Mouse (Mus musculus): ENCODE measurements at regions not wholly inside any gene's neighbourhood (a gene's known extent, or its start where the extent isn't known, plus 50 kb on each side); places are given as distances from the start of the nearest gene placed in this dataset.

- Histone ChIP-seq H3K79me2 (replicated peaks; ENCODE audit: control insufficient read depth, extremely low read depth, insufficient read depth, poor library complexity, severe bottlenecking) (no peaks in the 10 kb centered on the region), H3K4me2 (ENCODE audit: insufficient read depth, low read depth, poor library complexity, severe bottlenecking) (no peak overlapping the region), H3K4me3 (replicated peaks in 1 of 3; ENCODE audit: low read depth in 2 of 3, low read length in 2 of 3, poor library complexity in 1 of 3) (no peak overlapping the region), H3K27me3 (replicated peaks) (no peaks in the 10 kb centered on the region), H3K27ac (ENCODE audit: insufficient read depth, low read depth) (no peak overlapping the region), H3K9ac (ENCODE audit: insufficient read depth, low read depth) (no peak overlapping the region), H3K4me1 (ENCODE audit: control insufficient read depth in 1 of 2, insufficient read depth in 2 of 2) (no peaks in the 10 kb centered on the region; a peak in 1 of 4 replicates), H3K36me3 (replicated peaks in 1 of 2; ENCODE audit: control insufficient read depth in 1 of 2, insufficient read depth in 1 of 2, low read length in 1 of 2) (peaks cover 0 to 3% of the 10 kb centered on the region in 2 experiments), H3K9me3 (replicated peaks; ENCODE audit: low read length) (no peaks in the 10 kb centered on the region)
- TF ChIP-seq SMC3 (IDR thresholded peaks at IDR 0.05; ENCODE audit: low read depth, low read length): no peak
- TF ChIP-seq PAX5 (IDR thresholded peaks at IDR 0.05; ENCODE audit: low read length): no peak
- in situ Hi-C loops (cut with MboI; ENCODE audit: low pct_ligation_motif_present, low pct_unique_long_range_greater_than_20kb, low sequenced_read_pairs): loop anchor here (5.0 to 25.0 kb wide), 2 partner anchors 53 to 538 kb away; no protein-coding TSS in a partner anchor
- no peak for DNase-seq (ENCODE audit: extremely low read depth)
- dilution Hi-C loops (cut with MboI; ENCODE audit: extremely low pct_ligation_motif_present, extremely low pct_unique_long_range_greater_than_20kb, low sequenced_read_pairs): no loop called here
Measured at GRCm38 (mm10) chr1:179873772-179874555, 70.5 kb upstream of the Ahctf1 start.

- Histone ChIP-seq H3K27me3 (replicated peaks) (no peaks in the 10 kb centered on the region), H3K4me1 (ENCODE audit: control insufficient read depth in 1 of 2, insufficient read depth in 2 of 2) (peaks cover 0 to 3% of the 10 kb centered on the region in 2 experiments; a peak in 2 of 4 replicates), H3K9ac (ENCODE audit: insufficient read depth, low read depth) (no peak overlapping the region), H3K4me3 (replicated peaks in 1 of 3; ENCODE audit: low read depth in 2 of 3, low read length in 2 of 3, poor library complexity in 1 of 3) (no peak overlapping the region), H3K79me2 (replicated peaks; ENCODE audit: control insufficient read depth, extremely low read depth, insufficient read depth, poor library complexity, severe bottlenecking) (no peaks in the 10 kb centered on the region), H3K36me3 (replicated peaks in 1 of 2; ENCODE audit: control insufficient read depth in 1 of 2, insufficient read depth in 1 of 2, low read length in 1 of 2) (peaks cover 0 to 3% of the 10 kb centered on the region in 2 experiments), H3K9me3 (replicated peaks; ENCODE audit: low read length) (no peaks in the 10 kb centered on the region), H3K27ac (ENCODE audit: insufficient read depth, low read depth) (no peak overlapping the region), H3K4me2 (ENCODE audit: insufficient read depth, low read depth, poor library complexity, severe bottlenecking) (no peak overlapping the region)
- dilution Hi-C loops (cut with MboI; ENCODE audit: extremely low pct_ligation_motif_present, extremely low pct_unique_long_range_greater_than_20kb, low sequenced_read_pairs): no loop called here
- in situ Hi-C loops (cut with MboI; ENCODE audit: low pct_ligation_motif_present, low pct_unique_long_range_greater_than_20kb, low sequenced_read_pairs): loop anchor here (5.0 to 25.0 kb wide), 2 partner anchors 55 to 540 kb away; no protein-coding TSS in a partner anchor
- TF ChIP-seq USF2 (conservative IDR thresholded peaks at IDR 0.05; ENCODE audit: low read depth, low read length): no peak
- no peak for TF ChIP-seq ZMIZ1 (IDR thresholded peaks at IDR 0.05; ENCODE audit: low read depth, low read length)
- no peak for TF ChIP-seq UBTF (IDR thresholded peaks at IDR 0.05; ENCODE audit: low read depth, low read length)
- no peak for TF ChIP-seq JUND (conservative IDR thresholded peaks at IDR 0.05; ENCODE audit: low read depth, low read length)
- TF ChIP-seq RCOR1 (conservative IDR thresholded peaks at IDR 0.05; ENCODE audit: low read depth, low read length): no peak
- no peak for TF ChIP-seq IRF4 (IDR thresholded peaks at IDR 0.05; ENCODE audit: low read depth, low read length)
- no peak for TF ChIP-seq MAX (IDR thresholded peaks at IDR 0.05; ENCODE audit: low read length)
- no peak for TF ChIP-seq HCFC1 (IDR thresholded peaks at IDR 0.05; ENCODE audit: low read depth, low read length)
- TF ChIP-seq EP300 (IDR thresholded peaks at IDR 0.05; ENCODE audit: low read length): no peak
- TF ChIP-seq ZKSCAN1 (IDR thresholded peaks at IDR 0.05; ENCODE audit: borderline replicate concordance, low read depth, low read length): no peak
- DNase-seq (ENCODE audit: extremely low read depth): no peak
Measured at GRCm38 (mm10) chr1:179871961-179872360, 68.5 kb upstream of the Ahctf1 start.

- peaks cover 0 to 16% of the 10 kb centered on the region in 2 experiments for H3K36me3 ChIP-seq (replicated peaks in 1 of 2; ENCODE audit: control insufficient read depth in 1 of 2, insufficient read depth in 1 of 2, low read length in 1 of 2)
- no peaks in the 10 kb centered on the region for H3K9me3 ChIP-seq (replicated peaks; ENCODE audit: low read length)
- H3K27ac ChIP-seq (ENCODE audit: insufficient read depth, low read depth): no peak overlapping the region
- peaks cover 0 to 4% of the 10 kb centered on the region in 2 experiments; a peak in 2 of 4 replicates for H3K4me1 ChIP-seq (ENCODE audit: control insufficient read depth in 1 of 2, insufficient read depth in 2 of 2)
- no peak overlapping the region for H3K4me2 ChIP-seq (ENCODE audit: insufficient read depth, low read depth, poor library complexity, severe bottlenecking)
- TF ChIP-seq CHD2 (IDR thresholded peaks at IDR 0.05; ENCODE audit: low read length): no peak
- TF ChIP-seq ETS1 (conservative IDR thresholded peaks at IDR 0.05; ENCODE audit: low read depth, low read length): no peak
- no peak for TF ChIP-seq MXI1 (IDR thresholded peaks at IDR 0.05; ENCODE audit: low read depth, low read length)
- TF ChIP-seq HCFC1 (IDR thresholded peaks at IDR 0.05; ENCODE audit: low read depth, low read length): no peak
- dilution Hi-C loops (cut with MboI; ENCODE audit: extremely low pct_ligation_motif_present, extremely low pct_unique_long_range_greater_than_20kb, low sequenced_read_pairs) (no loop called here), in situ Hi-C loops (cut with MboI; ENCODE audit: low pct_ligation_motif_present, low pct_unique_long_range_greater_than_20kb, low sequenced_read_pairs) (loop anchor here (25.0 kb wide), 1 partner anchor 544 kb away; no protein-coding TSS in a partner anchor)
- H3K4me3 ChIP-seq (replicated peaks in 1 of 3; ENCODE audit: low read depth in 2 of 3, low read length in 2 of 3, poor library complexity in 1 of 3): no peak overlapping the region
- no peak overlapping the region for H3K9ac ChIP-seq (ENCODE audit: insufficient read depth, low read depth)
- no peak for DNase-seq (ENCODE audit: extremely low read depth)
- no peaks in the 10 kb centered on the region for H3K79me2 ChIP-seq (replicated peaks; ENCODE audit: control insufficient read depth, extremely low read depth, insufficient read depth, poor library complexity, severe bottlenecking)
- no peaks in the 10 kb centered on the region for H3K27me3 ChIP-seq (replicated peaks)
Measured at GRCm38 (mm10) chr1:179868656-179869055, 65.2 kb upstream of the Ahctf1 start.
